Mouse (Mus musculus): ENCODE data around the gene Eral1. TPM values are rescaled to one million over a fixed set of nuclear protein-coding genes. Genes with fewer than 3 reads are reported as not detected.
"Not testable (repeated sequence)": the region's sequence is repeated elsewhere in the genome, so short reads cannot be mapped to it uniquely, and the experiment has no call there.

Gene Eral1
- total RNA-seq, 2 experiments from 2014 or later: 20.0 to 21.0 TPM

- intact Hi-C loops (cut with DNase I): no loop called here
Observed at GRCm38 (mm10) chr11:78087756-78088281, 7.6 kb upstream of the Eral1 start.

DNA sequence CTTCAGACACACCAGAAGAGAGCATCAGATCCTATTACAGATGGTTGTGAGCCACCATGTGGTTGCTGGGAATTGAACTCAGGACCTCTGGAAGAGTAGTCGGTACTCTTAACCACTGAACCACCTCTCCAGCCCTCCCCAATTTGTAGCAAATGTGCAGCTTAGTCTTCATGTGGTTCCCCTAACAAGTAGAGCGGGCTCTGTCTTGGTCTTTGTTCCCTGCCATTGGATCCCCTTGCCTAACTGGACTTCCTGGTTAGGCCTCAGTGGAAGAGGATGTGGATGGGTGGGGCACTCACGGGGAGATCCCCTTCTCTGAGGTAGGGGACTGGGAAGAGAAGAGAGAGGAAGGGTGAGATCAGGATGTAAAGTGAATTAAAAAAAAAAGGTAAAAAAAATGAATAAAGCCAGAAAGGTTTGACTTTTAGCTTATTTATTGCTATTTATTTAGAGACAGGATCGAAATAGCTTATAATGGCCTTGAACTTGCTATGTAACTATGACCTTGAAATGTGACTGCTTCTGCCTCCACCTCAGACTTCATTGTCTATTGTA lies 6.8 kb upstream of the Eral1 start:
- DNase-seq: no peak
- intact Hi-C loops (cut with DNase I): no loop called here

More at GRCm38 (mm10) chr11:78087756-78088281, 7.6 kb upstream of the Eral1 start:
- no peak for DNase-seq

GRCm38 (mm10) chr11:78083595-78083994 lies 3.4 kb upstream of the Eral1 start:
- DNase-seq: no peak
- intact Hi-C loops (cut with DNase I): no loop called here

DNA sequence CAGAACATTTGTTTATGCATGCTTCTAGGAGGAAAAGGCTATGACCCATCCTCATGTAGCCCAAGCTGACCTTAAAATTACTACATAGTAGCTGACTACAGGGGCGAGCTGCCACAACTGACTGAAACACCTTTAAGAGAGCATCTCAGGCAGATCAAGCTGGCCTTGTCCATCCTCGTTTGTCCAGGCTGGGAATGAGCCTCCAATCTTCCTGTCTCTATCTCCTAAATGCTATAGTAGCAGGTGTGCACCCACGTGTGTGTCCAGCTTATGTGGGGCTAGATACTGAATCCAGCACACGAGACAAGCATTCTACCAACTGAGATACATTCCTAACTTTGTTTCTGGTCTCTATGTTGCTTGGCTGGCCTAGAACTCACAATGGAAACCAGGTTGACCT lies 5.5 kb downstream of the Eral1 start:
- intact Hi-C loops (cut with DNase I): no loop called here
- DNase-seq: no peak

DNA sequence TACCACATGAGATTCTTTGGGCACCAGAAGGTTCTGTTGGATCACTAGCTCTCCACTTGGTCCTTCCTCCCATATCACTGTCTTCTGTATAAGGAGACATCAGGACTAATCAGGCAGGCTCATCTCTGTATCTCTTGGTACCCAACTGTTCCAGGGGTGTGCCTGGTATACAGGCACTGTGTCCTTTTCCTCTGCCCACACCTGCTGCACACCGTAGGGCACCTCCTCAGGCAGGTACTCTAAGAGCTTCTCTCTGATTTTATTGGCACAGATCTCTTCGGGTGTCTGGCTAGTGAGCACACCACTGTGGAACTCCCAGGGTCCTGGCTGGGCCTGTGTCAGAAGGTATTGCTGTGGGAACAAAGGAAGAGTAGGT lies 5.9 kb downstream of the Eral1 start:
- intact Hi-C loops (cut with DNase I): no loop called here
- no peak for DNase-seq

GRCm38 (mm10) chr11:78073577-78074276 lies 6.5 kb downstream of the Eral1 start:
- DNase-seq: no peak
- intact Hi-C loops (cut with DNase I): no loop called here

GRCm38 (mm10) chr11:78072425-78073130 lies 7.6 kb downstream of the Eral1 start:
- no peak for DNase-seq
- intact Hi-C loops (cut with DNase I): no loop called here

DNA sequence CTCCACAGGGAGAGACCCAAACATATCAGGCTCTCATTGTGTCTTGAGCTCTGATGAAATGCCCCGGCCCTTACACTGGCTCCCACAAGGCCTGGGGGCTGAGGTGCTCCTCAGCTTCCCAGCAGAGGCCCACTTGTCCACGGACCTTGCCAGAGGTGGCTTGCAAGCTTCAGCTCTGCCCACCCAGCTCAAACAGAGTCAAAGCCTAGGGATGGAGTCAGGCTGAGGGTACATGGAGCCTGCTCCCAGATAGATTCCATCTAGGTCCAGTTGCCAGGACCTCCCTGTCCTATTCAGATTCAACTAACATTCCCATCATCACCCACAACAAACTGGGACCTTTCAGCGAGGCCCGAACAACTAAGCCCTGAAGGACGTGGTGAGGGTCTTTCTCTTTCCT lies 8.2 kb downstream of the Eral1 start:
- no peak for DNase-seq
- intact Hi-C loops (cut with DNase I): no loop called here

GRCm38 (mm10) chr11:78069646-78070045 lies 10.5 kb downstream of the Eral1 start:
- intact Hi-C loops (cut with DNase I): no loop called here
- no peak for DNase-seq

- no peak for DNase-seq
- intact Hi-C loops (cut with DNase I): no loop called here
Observed at GRCm38 (mm10) chr11:78069130-78069529, 11.1 kb downstream of the Eral1 start.

- intact Hi-C loops (cut with DNase I): no loop called here
- no peak for DNase-seq
Observed at GRCm38 (mm10) chr11:78067566-78067965, 12.6 kb downstream of the Eral1 start.

- intact Hi-C loops (cut with DNase I): no loop called here
Observed at GRCm38 (mm10) chr11:78066641-78067040, 13.5 kb downstream of the Eral1 start.

DNA sequence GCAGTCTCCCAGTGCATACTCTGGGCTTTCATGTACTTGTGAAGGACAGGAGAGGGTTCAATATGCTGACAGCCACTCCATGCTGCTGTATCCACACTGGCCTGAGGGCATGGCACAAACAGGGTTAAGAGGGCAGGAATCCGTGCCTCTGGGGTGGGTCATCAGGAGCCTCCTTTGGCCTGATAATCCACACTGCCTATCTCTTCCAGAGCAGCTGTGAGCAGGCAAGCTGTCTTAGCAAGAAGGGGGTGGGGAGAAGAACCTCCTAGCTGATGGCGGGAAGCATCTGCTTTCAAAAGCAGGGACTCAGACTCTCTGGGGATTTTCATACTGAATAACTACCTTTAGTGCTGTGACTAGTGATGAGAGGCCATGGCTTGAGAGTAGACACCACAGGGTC lies 14.3 kb downstream of the Eral1 start:
- no peak for DNase-seq
- intact Hi-C loops (cut with DNase I): no loop called here

More at GRCm38 (mm10) chr11:78066641-78067040, 13.5 kb downstream of the Eral1 start:
- DNase-seq: no peak

- intact Hi-C loops (cut with DNase I): no loop called here
- no peak for DNase-seq
Observed at GRCm38 (mm10) chr11:78062563-78062962, 17.6 kb downstream of the Eral1 start.

DNA sequence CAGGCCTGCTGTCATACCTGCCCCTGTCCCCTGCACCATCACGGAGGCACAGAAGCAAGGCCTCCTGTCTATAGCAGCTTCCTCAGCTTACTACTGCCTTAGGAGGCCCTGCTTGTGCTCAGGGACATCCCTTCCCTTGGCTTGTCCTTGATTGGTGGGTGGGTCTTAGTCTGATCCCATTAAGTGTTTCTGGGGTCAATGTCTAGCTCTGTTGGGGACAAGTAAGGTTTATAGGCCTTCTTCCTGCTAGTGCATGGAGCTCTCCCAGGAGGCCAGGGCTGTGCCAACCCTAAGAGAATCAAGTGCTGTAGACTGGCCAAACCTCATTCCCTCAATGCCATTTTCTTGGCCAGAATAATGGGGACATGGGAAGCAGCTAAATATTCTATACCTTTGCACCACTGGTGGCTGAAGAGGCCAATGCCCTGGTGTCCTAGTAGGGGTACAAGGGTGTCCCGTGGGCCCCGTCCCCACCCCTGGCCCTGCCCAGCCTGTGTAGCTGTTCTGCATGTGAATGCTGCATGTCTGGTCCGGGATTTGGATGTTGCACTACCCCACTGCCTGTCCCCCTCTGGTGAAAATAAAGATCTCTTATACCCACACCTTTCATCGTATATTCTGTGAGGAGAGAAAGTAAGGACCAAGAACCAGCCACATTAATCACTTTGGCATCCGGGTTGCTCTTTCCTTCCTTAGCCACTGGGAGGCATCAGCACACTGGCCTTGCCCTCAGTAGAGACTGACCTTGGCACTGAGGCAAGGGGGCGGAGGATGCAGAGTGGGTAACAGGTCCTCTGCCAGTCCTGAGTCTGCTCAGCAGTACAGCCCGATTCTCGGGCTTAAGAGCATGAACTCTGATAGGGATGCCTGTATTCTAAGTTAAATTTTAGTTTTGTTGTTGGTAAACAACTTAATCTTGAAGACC lies 20.1 kb downstream of the Eral1 start:
- peak; percentile 91 for DNase-seq
- intact Hi-C loops (cut with DNase I): no loop called here

DNA sequence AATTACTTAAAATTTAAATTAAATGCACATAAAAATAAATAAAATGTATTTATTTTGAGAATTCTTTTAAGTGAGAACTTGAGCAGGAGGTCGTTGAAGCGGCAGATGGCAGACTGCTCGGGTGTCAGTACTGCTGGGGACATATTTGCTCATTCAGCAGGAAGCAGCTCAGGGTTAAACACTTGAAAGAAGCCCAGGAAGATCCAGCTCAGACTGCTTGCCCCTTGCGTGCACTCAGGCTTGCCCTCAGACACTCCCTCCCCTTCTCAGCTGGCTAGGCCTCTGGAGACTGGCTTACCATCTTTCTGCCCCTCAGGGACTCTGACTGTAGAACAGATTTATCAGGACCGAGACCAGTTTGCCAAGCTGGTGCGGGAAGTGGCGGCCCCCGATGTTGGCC lies 23.2 kb downstream of the Eral1 start:
- no peak for DNase-seq
- intact Hi-C loops (cut with DNase I): no loop called here

GRCm38 (mm10) chr11:78053078-78053477 lies 27.1 kb downstream of the Eral1 start:
- DNase-seq: no peak
- intact Hi-C loops (cut with DNase I): no loop called here

DNA sequence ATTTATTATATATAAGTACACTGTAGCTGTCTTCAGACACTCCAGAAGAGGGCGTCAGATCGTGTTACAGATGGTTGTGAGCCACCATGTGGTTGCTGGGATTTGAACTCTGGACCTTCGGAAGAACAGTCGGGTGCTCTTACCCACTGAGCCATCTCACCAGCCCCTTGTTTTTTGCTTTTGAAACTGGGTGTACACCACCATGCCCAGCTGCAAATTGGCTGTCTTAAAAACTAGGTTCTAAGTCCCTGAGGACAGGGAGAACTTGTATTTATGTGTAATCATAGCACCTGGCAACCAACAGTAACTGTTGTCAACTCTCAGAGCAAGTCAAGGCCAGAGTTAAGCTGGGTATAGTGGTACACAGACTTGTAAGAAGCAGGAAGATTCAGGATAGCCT lies 31.5 kb downstream of the Eral1 start:
- DNase-seq; intact Hi-C loops (cut with DNase I): not testable (repeated sequence)

GRCm38 (mm10) chr11:78044758-78045251 lies 35.4 kb downstream of the Eral1 start:
- peak; percentile 89 for DNase-seq
- intact Hi-C loops (cut with DNase I): no loop called here

- intact Hi-C loops (cut with DNase I); DNase-seq: not testable (repeated sequence)
Observed at GRCm38 (mm10) chr11:78042290-78042870, 37.8 kb downstream of the Eral1 start.

All from left cerebral cortex, postnatal 4 days (tissue).